Mouse (Mus musculus) T-cell, adult 2 months (primary cell): ENCODE data around the gene Sms.

Experiments
- DNase-seq: peaks from one replicate; pipeline ENCODE4 v3.0.0; 2022; ENCODE audit warnings: low spot score

Sms gene

GRCm38 (mm10) chrX:157449000-157449399 is 43.1 kb downstream of the Sms start:
- DNase-seq = no peak

GRCm38 (mm10) chrX:157447431-157447830 is 44.7 kb downstream of the Sms start:
- DNase-seq = no peak

GRCm38 (mm10) chrX:157434768-157435167 is 57.3 kb downstream of the Sms start:
- no peak for DNase-seq

GRCm38 (mm10) chrX:157419451-157419850 is 72.6 kb downstream of the Sms start:
- no peak for DNase-seq

- DNase-seq = no peak
Observed at GRCm38 (mm10) chrX:157415212-157415611, 76.9 kb downstream of the Sms start, which contains the start of gene Phex. TSS of gene Phex (minus strand) at chrX:157415312.

GRCm38 (mm10) chrX:157404919-157405318 is 87.2 kb downstream of the Sms start:
- DNase-seq = no peak
